Mouse (Mus musculus) E14TG2a.4 (cell line): ENCODE measurements around the gene Gpalpp1.

ENCODE experiments used
- CTCF ChIP-seq: conservative IDR thresholded peaks from 2 replicates; pipeline ENCODE4 v1.5.1; 2014; ENCODE audit warnings: low read length
- NANOG ChIP-seq: IDR thresholded peaks from 2 replicates; pipeline ENCODE4 v1.6.1; 2014; ENCODE audit warnings: borderline replicate concordance, low read length, mixed read lengths
- POU5F1 ChIP-seq: IDR thresholded peaks from 2 replicates; pipeline ENCODE4 v1.6.1; 2014; ENCODE audit warnings: low read length, borderline replicate concordance

DNA sequence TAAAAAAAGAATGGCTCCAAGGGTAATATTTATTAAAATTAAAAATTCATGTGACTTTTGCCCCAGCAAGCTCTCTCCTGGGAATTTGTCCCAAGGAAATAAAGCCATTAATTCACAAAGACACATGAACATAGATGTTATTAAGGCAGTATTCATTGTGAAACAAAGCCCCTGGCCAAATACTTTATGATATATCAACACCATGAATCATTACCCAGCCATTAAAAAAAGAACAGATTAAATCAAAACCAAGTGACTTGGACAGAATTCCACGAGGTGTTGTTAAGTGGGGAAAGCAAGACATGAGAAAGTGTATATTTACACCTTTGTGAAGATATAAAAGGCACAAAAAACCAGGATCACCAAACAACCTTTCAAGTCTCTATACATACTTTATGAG, 43.3 kb downstream of the Gpalpp1 start:
- TF ChIP-seq NANOG = no peak
- TF ChIP-seq CTCF = no peak
- TF ChIP-seq POU5F1 = no peak
